Mouse (Mus musculus) adipocyte (in vitro differentiated cells): Measurements from ENCODE around the gene Ubtd2.
A peak's percentile ranks its signal among the peaks of the same experiment; 100 is the strongest.

Experiments used
- DNase-seq: peaks from one replicate; pipeline ENCODE4 v3.0.0-alpha.2; 2016; ENCODE audit warnings: low spot score

Ubtd2 gene

GRCm38 (mm10) chr11:32454800-32455506, at the start of gene Ubtd2:
Gene Ubtd2 (plus strand): TSS chr11:32455370.
- DNase-seq = peak; percentile 90

GRCm38 (mm10) chr11:32407863-32408262, 47.3 kb upstream of the Ubtd2 start:
- DNase-seq = no peak

GRCm38 (mm10) chr11:32409052-32409451, 46.1 kb upstream of the Ubtd2 start:
- DNase-seq = no peak

- DNase-seq = no peak
Observed at GRCm38 (mm10) chr11:32409823-32410562, 45.2 kb upstream of the Ubtd2 start.

GRCm38 (mm10) chr11:32420001-32420400, 35.2 kb upstream of the Ubtd2 start:
- no peak for DNase-seq

GRCm38 (mm10) chr11:32423311-32423710, 31.9 kb upstream of the Ubtd2 start:
- DNase-seq = no peak

- DNase-seq = no peak
Observed at GRCm38 (mm10) chr11:32424600-32424999, 30.6 kb upstream of the Ubtd2 start.

- DNase-seq = no peak
Observed at GRCm38 (mm10) chr11:32425043-32425658, 30.0 kb upstream of the Ubtd2 start.

GRCm38 (mm10) chr11:32427537-32427936, 27.6 kb upstream of the Ubtd2 start:
- no peak for DNase-seq

GRCm38 (mm10) chr11:32435410-32436060, 19.6 kb upstream of the Ubtd2 start:
- peak; percentile 78 for DNase-seq

- DNase-seq = no peak
Observed at GRCm38 (mm10) chr11:32442576-32442975, 12.6 kb upstream of the Ubtd2 start.

- no peak for DNase-seq
Observed at GRCm38 (mm10) chr11:32444266-32444665, 10.9 kb upstream of the Ubtd2 start.

GRCm38 (mm10) chr11:32445135-32445534, 10.0 kb upstream of the Ubtd2 start:
- no peak for DNase-seq

- no peak for DNase-seq
Observed at GRCm38 (mm10) chr11:32445637-32446226, 9.4 kb upstream of the Ubtd2 start.

- DNase-seq = peak; percentile 58
Observed at GRCm38 (mm10) chr11:32450216-32450615, 5.0 kb upstream of the Ubtd2 start.

- no peak for DNase-seq
Observed at GRCm38 (mm10) chr11:32451306-32451705, 3.9 kb upstream of the Ubtd2 start.

- DNase-seq = no peak
Observed at GRCm38 (mm10) chr11:32452745-32453144, 2.4 kb upstream of the Ubtd2 start.

GRCm38 (mm10) chr11:32453353-32453915, 1.7 kb upstream of the Ubtd2 start:
- DNase-seq = no peak

- DNase-seq = no peak
Observed at GRCm38 (mm10) chr11:32454231-32454799, 855 bp upstream of the Ubtd2 start.

- peak; percentile 45 for DNase-seq
Observed at GRCm38 (mm10) chr11:32455507-32456141, 454 bp downstream of the Ubtd2 start.

- peak; percentile 23 for DNase-seq
Observed at GRCm38 (mm10) chr11:32456356-32456755, 1.2 kb downstream of the Ubtd2 start.
